Mouse (Mus musculus): ENCODE results near the gene Pcsk6.
A peak's percentile ranks its signal among the peaks of the same experiment; 100 is the strongest.
"Not testable (repeated sequence)": the region's sequence is repeated elsewhere in the genome, so short reads cannot be mapped to it uniquely, and the experiment has no call there.

Gene Pcsk6

DNA sequence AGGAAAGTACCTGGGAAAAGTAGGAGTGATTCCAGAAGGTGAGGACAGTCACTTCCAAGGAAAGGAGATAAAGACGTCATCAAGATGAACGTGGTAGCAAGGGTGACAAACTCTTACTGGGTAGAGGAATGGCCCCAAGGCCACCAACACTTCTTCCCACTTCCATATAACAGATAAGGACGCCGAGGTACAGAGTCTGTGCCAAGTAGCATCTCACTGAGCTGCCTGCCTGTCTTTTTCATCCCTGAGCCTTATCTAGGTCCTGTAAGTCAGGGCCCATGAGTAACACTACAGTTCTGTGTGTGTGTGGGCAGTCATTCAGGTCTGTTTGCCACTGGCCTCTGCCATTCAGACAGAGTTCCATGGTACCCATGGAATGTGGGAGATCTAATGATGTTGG is 23.4 kb downstream of the Pcsk6 start:
- DNase-seq: no peak

DNA sequence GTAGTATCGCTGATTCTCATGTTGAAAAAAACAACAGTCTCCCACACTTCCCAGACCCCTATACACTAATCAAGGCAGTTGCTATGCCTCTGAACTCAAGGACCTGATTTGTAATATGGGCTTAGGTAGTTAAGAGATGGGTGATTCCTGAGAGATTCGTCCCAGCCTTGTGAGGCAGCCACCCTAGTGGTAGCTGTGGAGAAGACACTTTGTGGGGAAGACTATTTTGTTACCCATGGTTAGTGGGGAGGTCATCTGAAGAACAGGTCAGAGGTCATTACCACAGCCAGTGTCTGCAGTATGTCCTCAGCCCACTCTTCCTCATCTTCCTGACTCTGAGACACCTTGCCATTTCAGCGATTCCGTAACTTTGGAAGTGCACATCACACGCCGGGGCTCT is 24.3 kb downstream of the Pcsk6 start:
- no peak for DNase-seq

DNA sequence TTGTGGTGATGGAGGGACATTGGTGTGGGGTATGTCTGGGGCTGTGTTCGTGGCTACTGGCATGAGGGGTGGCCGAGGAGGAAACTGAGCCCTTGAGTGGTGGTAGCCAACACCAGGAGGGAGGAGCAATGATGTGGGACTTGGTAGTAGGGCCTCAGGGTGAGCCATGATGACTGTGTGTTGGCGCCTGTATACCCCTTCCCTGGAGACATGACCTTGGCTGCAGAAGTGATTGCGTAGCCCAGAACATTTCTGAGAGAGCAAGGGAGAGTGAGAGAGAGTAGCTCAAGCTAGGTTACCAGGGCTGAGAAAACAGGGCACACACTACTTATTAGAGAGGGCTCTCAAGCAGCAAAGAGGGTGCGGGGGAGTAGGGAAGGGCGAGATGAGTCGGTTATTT is 30.3 kb downstream of the Pcsk6 start:
- no peak for DNase-seq

DNA sequence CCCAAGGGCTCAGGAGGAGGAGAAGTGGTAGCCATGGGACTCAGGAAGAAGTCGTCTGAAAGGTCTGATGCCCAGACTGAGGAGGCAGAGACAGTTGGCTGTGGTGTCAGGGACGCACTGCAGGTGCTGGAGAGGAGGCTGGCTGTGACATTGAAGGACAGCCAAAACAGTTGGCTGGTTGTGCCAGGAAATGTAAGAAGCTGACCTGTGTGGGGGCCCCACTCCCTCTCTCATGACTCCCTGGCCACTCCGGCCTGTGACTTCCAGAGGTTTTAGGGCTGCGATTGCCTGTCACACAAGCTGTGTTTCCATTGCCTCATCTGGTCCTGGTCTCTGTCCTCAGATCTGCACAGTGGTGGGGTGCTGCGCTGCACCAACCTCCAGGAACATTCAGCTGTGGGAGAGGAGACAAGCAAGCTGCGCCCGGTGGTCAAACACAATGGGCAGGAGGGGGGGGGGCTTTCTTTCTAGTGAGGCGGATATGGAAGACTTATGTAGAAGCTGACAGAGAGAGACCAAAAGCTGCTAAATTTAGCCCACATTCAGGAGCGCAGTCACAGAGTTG is 30.8 kb downstream of the Pcsk6 start:
- no peak for DNase-seq

DNA sequence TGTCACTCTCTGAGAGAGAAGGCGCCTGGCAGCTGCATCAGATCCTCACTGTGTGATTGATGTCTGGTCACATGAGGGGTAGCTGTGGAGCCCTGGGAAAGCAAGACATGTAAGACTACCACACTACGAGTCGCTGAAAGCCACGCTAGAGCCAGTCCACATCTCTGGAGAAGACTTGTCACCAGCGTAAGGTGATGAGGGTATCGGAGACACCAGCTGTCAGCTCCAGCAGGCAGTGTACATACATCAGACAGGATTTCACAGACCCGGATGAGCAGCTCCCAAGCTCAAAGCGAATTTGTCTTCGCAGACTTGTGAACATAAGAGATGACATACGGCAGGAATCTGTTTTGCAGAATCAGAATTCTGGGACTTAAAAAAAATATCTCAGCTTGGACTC is 32.0 kb downstream of the Pcsk6 start:
- DNase-seq: no peak

DNA sequence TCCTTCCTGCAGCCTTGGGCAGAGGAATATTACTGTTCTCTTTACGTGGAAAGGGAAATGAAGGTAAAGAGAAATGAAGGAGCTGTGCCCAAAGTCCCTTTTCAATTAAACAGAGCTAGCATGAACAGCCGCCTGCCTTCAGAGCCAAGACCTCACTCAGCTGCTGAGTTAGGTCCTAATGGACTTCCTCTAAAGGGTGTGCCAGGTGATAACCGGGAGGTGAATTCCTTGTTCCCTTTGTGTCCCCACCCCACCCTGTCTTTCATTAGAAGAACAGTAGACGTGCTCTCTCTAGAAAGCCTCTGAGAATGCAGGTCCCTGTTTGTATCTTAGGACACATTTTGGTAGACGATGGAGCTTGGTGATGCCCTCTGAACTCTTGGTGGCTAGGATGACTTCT is 33.7 kb downstream of the Pcsk6 start:
- DNase-seq: no peak

DNA sequence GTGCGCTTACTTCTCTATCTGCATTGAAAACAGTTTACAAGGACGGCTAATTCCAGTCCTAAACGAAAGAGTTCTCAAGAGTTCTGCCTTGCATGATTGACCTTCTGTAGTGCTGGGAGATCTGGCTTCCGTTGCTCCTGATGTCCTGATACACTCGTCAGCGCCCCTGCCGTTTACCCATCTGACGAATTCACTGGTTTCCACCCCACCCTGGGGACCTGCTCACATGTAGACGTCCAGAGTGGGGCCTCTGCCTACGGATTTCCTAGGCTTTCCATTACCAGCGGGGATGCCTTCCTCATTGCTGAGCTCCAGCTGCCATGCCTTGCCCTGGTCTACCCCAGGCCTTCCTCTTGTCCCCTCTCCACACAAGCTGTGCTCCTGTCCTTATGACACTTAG is 39.7 kb downstream of the Pcsk6 start:
- DNase-seq: no peak

DNA sequence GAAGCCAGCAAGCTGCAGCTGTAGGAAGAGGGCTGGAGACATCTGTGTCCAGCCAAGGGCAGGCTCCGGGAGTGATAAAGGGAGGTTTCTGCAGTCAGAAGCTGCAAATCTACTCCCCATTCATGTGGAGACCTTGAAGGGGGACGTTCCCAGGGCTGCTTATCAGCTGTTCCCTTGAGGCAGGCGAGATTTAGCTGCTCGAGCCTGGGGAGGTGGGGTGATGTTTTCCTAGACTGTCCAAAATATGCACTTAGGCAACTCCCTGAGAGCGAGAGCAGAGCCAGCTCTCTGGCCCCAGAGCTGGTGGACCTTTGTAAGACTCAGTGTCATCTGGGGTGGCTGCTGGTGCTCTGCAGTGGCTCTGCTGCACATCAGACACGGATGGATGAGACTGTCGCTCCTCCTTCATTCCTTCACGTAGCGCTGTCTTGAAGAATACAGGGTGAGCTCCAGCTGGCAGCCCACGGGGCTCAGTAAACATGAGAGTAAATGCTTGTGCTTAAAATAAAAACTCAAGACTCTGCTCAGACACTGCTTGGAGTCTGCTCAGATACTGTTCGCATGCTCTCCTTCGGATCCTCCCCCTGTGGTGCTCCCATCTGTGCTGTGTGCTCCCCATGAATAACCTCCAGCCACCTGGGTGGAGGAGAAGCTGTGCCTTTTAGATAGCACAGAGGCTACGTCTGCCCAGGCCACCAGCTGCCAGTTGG is 41.1 kb downstream of the Pcsk6 start:
- DNase-seq: peak; percentile 19

DNA sequence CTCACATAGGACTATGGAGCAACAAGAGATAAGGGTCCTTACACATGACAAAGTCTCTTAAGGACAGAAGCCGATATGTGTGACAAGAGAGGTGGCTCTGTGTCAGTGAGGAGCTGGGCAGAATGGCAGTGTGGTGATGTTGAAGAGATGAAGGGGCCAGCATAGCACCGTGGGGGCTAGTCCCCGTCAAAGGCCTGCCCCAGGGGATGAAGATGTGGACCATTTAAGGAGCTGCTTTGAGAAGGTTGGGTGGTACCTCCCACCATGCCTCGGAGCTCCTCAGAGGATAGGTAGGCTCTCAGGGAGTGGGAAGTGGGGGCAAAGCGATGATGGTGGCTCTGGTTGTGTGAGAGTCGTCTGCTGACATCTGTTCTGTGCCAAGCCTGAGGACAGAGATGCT is 41.9 kb downstream of the Pcsk6 start:
- DNase-seq: no peak

DNA sequence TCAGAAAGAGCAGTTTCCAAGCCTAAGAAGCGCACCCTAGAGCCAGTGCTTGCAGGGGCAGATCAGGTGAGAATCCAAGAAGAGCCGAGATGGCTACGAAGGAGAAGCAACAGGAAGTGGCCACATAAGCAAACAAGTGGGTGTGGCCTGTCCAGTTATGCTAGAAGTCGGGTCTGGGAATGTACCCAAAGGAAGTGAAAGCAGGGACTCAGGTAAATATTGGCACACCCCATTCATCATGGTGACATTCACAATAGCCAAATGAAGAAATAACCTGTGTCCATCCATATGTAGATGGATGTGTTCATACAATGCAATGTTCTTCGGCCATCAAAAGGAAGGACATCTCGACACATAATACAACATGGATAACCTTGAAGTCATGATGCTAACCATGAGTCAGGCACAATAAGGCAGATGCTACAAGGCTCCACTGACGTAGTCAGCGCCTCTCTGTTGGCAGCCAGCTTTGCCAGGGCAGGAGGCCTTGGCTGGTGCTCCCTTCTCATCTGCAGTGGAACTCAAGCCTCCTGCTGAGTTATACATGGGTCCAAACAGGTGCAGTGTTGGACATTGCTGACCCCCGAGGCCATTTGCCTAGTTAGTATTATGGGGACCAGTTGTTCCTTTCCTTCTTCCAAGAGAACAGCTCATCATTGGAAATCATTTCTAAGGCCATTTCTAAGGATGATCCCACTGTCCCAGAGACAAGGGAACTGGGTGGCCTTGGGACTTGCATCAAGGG is 45.2 kb downstream of the Pcsk6 start:
- no peak for DNase-seq

DNA sequence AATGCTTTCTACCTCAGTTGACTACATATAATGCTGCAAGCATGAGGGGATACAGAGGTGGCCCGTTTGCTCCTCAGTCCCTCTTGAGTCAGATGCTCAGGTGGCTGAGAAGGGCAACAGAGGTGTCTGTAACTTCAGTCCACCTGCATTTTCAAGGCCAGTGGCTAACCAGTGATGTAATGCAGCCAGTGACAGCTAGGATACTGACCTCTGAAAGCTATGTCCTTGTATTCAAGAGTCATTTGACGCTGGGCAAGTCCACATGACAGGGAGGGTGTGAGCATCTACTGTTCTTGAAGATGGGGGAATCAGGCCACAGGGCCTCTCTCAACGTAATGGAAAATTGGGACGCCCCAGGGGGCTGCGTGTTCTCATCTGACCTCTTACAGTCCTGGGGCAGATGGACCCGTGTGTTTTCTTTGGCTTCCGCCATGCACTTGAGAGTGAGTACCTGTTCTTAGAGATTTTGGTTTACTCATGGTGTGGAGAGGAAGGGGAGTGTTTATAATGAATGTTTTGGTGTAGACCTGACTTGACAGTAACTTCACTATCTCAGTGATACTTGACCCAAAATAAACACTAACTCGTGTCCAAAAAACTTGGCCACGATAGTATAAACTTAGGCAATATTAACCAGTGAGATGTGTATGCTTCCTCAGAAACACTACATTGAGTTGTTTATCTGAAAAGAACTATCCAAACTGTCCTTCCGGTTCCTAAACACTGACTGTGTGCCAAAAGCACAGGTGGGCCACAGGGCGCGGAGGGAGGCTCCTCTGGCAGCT is 48.0 kb downstream of the Pcsk6 start:
- no peak for DNase-seq

DNA sequence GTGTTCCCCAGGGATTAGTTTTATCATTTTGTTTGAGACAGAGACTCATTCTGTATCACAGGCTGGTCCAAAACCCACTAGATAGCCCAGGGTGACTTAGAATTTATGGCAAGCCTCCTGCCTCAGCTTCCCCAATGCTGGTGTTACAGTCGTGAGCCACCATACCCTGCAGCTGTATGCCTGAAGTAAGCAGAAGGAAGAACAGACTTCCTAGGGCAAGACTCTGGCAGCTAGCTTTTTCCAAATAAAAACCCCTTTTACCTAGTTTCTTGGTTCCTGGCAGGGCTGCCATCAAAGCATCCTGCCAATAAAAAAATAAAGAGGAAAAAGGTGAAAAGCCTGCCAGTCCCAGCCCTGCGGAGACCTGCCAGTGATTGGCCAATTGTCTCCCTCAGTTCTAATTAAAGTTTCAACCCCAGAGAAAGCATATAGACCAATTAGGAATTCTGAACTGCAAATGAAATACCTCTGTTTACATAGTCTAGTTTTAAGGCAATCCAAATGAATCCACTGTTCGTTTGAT is 51.6 kb downstream of the Pcsk6 start:
- DNase-seq: no peak

DNA sequence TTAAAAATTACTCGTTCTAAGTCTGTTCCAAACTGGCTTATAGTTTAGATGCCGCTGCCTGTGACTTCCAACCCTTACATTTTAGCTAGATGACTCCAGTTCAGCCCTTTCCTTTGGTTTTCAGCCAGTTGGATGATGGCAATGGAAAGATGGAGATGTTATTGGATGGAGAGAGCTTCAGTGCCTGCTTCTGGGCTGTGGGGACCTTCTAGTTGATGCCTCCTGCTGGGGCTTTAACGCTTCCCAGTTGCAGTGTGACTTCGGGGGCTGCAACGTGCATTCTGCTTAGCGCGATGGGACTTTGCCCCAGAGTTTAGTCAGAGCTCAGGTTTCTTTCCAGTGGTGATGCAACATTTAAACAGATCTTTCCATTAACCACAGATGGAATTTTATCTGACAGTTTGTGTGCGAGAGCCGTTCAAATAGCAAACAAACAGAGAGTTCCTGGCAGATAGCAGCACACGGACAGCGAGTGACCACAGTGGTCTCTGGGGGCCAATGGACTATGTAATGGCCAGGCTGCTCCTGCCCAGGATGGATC is 53.3 kb downstream of the Pcsk6 start:
- DNase-seq: no peak

DNA sequence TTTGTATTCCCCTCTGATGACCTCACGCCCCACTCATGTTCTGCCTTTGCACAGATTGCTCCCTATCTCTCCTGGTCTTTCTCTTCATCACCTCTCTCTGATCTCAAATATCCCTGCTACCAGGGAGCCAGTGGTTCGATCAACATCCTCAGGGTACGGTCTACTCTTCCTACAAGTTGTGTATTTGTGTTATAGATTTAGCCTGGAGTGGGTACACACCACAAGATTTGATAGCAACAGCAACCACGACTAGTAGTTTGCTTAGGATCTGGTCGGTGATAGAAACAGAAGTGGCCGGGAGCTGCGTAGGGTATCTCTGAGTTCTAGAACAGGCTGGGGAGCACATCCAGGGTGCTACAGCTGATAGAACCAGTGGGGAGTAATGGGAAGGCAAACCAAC is 54.3 kb downstream of the Pcsk6 start:
- DNase-seq: no peak

DNA sequence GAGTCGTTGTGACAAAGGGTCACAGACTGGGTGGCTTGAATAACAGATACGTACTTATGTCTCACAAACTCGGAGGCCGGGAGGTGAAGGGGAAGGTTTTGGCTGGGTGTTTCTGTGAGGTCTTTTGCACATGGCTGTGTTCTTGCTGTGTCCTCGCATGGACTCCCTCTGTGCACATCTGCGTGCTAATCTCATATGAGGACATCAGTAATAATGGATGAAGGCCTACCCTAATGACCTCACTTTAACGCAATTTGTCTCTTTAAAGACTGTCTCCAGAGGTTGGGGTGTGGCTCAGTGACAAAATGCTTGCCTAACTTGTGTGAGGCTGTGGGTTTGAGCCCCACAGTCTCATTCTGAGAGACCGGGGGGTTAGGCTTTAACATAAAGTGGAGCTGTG is 55.0 kb downstream of the Pcsk6 start:
- DNase-seq: no peak

DNA sequence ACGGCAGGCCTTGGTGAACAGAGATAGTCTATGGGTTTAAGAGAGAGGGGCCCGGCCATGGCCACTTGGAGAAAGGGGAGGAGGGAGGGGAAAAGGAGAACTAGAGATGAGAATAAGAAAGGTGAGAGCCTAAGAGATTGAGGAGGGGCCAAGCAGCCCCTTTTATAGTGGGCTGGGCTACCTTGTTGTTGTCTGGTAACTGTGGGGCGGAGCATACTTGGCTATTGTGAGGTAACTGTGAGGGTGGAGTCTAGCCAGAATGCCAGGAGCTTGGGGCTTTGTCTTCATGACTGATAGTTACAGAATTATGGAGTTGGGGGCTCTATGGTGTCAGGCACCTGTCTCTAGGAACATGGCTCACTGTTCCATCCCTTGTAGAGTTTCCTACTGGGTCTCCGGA is 56.9 kb downstream of the Pcsk6 start:
- no peak for DNase-seq

DNA sequence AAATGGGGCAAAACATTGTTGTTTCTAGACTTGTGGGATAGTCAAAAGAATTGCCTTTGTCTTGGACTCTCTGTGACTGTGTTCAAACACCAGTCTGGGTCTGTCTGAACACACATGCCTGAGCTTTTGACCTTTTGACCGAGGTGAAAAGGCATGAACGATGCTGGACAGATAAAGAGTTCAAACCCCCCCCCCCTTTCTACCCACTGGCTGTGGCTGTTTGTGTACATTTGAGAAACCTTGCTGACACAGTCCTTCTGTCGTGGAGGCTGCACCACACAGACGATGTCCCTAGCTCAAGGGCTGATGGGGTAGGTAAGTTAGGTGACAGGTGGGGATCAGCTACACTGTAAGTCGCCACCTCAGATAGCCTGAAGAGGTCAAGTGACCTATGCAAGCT is 67.9 kb downstream of the Pcsk6 start:
- no peak for DNase-seq

DNA sequence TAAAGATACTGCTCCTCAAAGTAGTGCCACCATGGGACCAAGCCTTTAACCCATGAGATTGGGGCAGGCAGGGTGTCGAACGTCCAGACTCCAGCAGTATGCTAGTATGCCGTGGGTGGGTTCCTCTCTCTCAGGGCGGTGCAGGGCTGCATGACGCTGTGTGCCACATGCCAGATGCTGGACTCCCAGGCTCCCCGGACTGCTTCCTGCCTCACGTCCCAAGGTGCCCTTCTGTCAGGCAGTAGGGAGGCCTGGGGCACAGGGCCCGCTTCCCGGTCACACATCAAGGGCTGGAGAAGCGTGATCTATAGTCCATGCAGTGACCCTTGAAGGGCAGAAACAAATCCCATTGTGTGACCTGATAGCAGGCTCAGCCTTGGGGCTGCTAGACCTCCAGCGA is 68.9 kb downstream of the Pcsk6 start:
- peak; percentile 52 for DNase-seq

DNA sequence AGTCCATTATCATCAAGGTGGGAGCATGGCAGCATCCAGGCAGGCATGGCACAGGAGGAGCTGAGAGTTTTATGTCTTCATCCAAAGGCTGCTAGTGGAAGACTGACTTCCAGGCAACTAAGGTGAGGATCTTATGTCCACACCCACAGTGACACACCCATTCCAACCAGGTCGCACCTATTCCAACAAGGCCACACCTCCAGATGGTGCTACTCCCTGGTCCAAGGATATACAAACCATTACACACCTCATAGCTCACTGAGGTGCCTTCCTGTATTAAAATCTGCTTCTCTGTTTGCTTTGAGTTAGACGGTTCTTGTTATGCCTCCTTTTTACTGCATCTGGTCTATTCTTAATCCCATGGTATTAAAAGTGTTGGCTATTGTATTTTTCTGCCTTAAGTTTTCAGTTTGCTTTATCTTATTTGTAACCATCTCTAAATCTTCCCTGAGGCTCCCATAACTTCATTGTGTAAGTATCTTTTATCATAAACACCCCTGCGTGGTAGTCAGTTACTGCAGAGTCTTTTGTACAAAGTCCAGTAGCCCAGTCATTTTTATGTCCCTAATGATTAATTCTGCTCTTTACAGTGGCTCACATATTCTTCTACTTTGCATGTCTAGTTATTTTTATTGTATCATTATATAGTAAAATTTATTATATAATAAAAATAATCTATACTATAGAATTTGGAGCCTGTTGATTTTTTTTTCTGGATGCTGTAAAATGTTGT is 72.9 kb downstream of the Pcsk6 start:
- not testable (repeated sequence) for DNase-seq

DNA sequence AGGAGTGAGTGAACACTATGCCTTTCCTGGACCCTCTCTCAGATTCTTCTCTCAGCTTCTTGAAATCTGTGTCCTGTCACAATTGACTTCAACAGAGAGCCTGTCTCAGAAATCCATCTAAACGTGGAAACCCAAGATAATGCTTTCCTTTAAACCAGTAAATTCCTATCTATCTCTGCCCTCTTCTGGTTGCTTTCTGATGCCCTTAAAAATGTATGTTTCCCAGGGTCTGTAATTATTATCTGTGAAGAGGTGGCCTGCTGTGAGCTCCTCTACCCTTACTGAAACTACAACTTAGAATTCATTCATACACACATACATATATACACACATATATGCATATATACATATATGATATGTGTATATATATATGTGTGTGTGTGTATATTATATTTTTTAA is 73.7 kb downstream of the Pcsk6 start:
- no peak for DNase-seq

DNA sequence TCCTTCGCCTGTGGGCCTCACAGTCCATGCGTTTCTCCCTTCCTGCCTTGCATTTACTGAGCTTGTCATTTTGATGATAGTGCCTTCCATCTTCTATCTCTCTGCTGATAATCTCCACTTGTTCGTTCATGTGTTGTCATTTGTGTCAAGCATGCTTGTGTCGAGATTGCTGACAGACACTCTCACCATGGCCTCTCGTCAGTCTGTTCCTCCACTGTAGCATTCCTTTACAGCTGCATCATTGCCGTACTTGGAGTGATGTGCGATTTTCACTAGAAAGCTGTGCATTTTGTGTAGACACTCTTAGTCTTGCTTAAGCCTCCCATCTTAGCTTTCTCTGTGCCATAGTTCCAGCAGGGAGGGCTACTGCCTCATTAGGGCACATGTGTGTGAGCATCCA is 79.5 kb downstream of the Pcsk6 start:
- DNase-seq: no peak

DNA sequence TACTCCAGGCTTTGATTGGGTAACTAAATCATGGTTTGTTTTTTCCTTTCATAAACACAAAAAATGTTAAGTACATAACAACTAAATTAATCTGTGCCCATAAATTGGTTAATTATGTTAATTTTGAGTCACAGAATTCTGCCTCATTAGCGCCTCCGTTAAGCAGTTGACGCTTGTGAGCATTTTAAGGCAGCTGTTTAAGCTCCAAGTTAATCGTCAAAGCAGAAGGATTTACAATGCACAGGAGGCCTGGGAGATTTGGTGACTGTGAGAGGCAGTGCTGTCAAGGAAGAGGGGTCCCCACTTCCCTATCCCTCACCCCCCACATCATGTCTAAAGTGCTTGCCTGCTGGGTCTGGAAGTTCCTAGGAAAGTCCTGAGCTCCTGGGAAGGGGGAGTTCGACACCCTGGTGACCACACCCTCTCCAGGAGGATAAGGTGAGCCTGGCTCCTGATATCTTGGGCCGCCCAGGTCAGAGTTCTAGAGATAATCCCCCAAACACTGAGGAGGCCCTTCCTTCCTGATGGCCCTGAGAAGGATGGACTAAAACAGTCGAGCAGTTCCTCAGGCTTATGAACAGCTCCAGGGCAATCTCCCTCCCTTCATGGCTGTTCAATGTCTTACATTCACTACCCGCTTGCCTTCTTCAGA is 83.9 kb downstream of the Pcsk6 start:
- no peak for DNase-seq
